Mouse (Mus musculus): ENCODE results near the gene Krtcap2.

Gene Krtcap2

GRCm38 (mm10) chr3:89246261-89247100 lies 715 bp downstream of the Krtcap2 start, which contains the start of gene Trim46:
Gene Trim46, minus strand, starts transcription at chr3:89246309.
- peak; percentile 88 for DNase-seq (ENCODE audit: low read depth, low spot score)

- DNase-seq (ENCODE audit: low read depth, low spot score), result no peak
These were observed 1.7 kb downstream of the Krtcap2 start for GRCm38 (mm10) chr3:89247466-89247865.

DNA sequence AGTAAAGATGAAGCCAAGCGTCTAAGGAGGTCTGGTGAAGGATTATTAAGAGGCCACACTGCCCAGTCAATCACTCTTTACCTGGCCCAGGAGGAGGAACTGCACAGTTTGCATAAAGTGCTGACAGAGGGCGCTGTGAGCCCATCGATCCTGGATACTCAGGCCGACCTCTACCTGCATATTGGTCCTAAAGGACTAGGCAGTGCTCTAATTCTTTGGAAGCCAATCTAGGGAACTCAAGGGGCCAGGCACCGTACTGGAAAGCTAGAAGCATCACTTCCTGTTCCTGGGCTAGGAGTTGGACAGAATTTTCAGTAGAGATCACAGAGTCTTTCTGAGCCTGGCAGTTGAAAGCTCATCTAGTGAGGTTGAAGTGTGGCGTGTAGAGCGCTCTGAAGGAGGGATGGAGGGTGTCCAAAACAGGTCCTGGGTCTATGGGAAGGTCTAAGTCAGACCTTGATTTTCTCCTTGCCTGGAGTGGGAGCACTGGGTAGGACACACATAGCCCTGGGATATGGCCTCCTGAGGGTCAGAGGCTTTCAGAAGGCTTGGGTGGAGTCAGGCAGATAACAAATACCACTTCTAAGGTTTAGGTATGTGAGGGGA lies 4.8 kb downstream of the Krtcap2 start:
- DNase-seq (ENCODE audit: low read depth, low spot score), result no peak

DNA sequence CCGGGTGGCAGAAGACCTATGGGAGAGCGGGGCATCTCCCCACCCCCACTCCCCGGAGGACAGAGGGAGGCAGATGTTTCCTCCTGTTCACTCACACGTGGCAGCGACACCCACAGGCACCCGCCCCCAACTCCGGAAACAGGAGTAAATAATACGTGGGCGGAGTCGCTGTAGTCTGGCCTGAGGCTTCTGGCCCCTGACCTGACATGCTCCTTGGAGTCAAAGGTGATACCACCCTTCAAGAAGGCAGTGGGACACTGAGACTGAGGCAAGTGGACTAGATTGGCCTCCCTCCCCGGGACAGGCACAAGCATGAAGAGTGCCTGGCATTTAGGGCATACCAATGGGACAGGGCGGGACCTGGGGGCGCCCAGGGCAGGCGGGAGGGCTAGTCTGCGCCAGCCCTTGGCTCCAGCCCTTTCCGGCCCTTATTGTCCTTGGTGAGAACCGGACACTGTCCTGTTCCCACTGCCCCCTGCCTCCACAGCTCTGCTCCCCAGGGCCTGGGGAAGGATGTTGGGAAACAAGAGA lies 5.7 kb downstream of the Krtcap2 start:
- DNase-seq (ENCODE audit: low read depth, low spot score), result no peak

- DNase-seq (ENCODE audit: low read depth, low spot score), result no peak
These were observed 9.2 kb downstream of the Krtcap2 start for GRCm38 (mm10) chr3:89254994-89255393.

GRCm38 (mm10) chr3:89256177-89256576 lies 10.4 kb downstream of the Krtcap2 start:
- DNase-seq (ENCODE audit: low read depth, low spot score), result no peak

GRCm38 (mm10) chr3:89259076-89259475 lies 13.3 kb downstream of the Krtcap2 start, which contains the start of gene Dpm3:
Gene Dpm3, plus strand, starts transcription at chr3:89259358.
- DNase-seq (ENCODE audit: low read depth, low spot score), result no peak

DNA sequence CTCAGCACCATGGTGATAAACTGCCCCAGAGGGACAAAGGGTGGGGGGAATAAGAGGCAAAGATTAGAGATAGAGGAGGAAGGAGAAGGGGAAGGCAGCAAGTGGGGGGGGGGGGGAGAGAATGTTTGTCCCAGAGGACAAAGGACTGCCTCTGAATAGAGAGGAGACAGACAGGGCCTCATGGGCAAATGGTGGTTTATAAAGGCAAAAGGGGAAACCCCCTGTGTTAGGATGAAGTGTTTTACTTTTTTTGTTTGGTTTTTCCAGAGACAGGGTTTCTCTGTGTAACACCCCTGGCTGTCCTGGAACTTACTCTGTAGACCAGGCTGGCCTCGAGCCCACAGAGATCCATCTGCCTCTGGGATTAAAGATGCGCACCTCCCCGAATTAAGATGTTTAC lies 14.4 kb downstream of the Krtcap2 start:
- DNase-seq (ENCODE audit: low read depth, low spot score), result no peak

- DNase-seq (ENCODE audit: low read depth, low spot score), result no peak
These were observed 16.7 kb downstream of the Krtcap2 start for GRCm38 (mm10) chr3:89262417-89262816.

DNA sequence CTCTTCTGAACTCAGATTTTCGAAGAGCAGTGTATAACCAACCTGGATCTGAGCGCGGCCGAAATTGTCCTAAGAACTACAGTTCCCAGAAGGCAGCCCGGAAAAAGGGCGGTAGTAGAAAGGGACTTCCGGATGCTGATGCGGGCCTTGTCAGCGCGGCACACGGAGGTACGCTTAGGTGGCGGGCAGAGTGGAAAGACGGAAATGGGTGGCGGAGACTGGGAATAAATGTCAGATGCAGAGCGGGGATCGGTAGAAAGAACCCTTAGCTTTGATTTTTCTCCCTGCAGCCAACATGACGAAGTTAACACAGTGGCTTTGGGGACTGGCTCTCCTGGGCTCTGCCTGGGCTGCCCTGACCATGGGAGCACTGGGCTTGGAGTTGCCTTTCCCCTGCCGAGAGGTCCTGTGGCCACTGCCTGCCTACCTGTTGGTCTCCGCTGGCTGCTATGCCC lies 20.7 kb downstream of the Krtcap2 start:
- DNase-seq (ENCODE audit: low read depth, low spot score), result no peak

DNA sequence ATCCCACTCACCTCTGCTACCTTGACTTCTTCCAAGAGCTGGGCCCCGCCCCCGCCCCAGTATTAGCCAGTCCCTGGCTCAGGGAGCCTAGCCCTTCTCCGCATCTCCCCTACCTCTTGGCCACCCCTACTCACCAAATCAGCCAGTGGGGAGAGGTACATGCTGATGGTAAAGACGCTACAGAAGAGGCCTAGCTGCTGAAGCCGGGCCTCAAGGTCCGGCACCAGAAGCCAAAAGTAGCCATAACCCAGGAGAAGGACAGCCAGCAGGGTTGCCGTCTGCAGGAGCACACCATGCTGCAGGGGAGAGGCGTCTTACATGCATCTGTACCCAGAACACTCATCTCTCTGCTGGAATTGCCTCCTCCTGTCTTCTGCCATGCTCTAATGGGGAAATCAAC lies 23.1 kb downstream of the Krtcap2 start:
- DNase-seq (ENCODE audit: low read depth, low spot score), result no peak

GRCm38 (mm10) chr3:89270051-89270755 lies 24.4 kb downstream of the Krtcap2 start, which contains the start of gene Slc50a1:
Gene Slc50a1, minus strand, starts transcription at chr3:89270570.
- no peak for DNase-seq (ENCODE audit: low read depth, low spot score)

GRCm38 (mm10) chr3:89270891-89271290 lies 25.1 kb downstream of the Krtcap2 start:
- no peak for DNase-seq (ENCODE audit: low read depth, low spot score)

GRCm38 (mm10) chr3:89271760-89272159 lies 26.0 kb downstream of the Krtcap2 start:
- DNase-seq (ENCODE audit: low read depth, low spot score), result no peak

DNA sequence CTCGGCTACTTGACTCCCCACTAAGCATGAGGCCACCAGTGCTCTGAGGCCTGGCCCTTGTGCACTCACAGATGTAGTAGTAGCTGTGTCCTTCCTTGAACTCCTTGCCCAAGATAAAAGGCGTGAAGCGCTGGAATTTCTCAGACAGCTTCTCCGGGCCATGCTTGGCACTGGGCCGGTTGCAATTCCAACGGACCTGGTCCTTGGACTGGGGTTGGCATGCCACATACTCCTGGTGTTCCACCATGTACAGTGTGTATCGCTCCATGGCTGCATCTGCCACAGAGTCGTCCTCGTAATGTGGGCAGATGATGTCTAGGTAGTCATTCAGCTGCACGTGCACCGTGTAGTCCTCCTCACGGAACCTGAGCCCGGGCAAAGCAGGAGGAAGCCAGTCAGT lies 30.3 kb downstream of the Krtcap2 start:
- no peak for DNase-seq (ENCODE audit: low read depth, low spot score)

DNA sequence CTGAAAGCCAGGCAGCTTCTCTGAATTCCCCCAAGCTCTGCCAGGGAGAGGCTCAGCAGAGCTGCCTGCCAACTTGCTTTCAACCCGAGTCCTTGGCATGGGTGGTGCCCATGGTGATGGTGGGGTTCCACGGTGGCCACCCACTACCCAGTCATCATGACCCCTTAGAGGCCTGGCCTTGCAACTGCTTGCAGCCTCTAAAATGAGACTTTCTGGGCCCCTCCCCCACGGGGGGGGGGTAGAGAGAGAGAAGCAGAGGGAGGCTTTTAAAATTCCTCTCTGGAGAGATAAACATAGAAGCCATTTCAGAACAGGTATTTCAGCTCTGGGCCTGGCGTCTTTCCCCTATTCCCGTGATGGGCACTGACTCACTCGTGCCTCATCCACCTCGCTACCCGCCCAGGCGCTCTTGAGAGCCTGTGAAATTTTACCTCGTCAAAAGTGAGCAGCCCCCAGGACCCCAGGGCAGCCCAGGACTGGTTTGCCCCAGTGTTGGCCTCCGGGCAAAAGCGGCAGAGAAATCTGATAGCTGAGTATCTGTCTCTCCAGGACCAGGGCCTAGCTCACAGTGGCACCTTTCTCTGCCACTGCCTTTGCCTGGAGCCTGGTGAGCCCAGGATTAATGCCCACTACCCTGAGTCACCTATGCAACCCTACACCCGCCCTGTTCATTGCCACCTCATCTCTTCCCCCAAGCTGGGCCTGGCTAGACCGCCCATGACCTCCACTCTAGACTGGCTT lies 31.7 kb downstream of the Krtcap2 start:
- no peak for DNase-seq (ENCODE audit: low read depth, low spot score)

- DNase-seq (ENCODE audit: low read depth, low spot score), result no peak
These were observed 32.3 kb downstream of the Krtcap2 start for GRCm38 (mm10) chr3:89278107-89278506.

GRCm38 (mm10) chr3:89278643-89279042 lies 32.9 kb downstream of the Krtcap2 start:
- no peak for DNase-seq (ENCODE audit: low read depth, low spot score)

- DNase-seq (ENCODE audit: low read depth, low spot score), result no peak
These were observed 33.6 kb downstream of the Krtcap2 start for GRCm38 (mm10) chr3:89279153-89279890.

DNA sequence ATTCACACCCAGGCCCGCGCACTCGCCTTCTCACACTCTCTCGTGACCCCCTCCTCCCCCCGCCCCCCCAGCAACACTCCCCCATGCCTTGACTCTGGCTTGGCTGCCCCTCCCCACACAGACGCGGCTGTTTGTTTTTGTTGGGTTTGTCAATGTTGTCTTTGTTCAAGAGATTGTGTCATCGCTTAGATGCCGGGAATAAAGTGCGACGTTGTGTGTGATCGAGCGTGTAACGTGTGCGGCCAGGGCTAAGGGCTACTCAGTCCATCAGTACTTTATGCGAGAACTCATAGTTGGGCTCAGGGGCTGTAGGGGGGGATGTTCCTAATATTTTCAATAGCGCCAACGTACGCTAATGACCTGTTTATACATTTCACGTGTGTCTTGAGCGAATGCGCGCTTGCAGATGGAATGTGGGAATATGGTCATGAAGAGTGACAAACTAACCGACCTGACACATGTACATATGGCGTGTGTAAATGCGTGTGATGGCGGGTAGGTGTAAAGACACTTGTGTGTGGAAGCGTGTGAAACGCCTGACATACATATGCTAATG lies 34.4 kb downstream of the Krtcap2 start:
- DNase-seq (ENCODE audit: low read depth, low spot score), result no peak

All from retina, postnatal 7 days (tissue).